Mouse (Mus musculus): Measurements from ENCODE around the gene Olfr130.

The Olfr130 gene

DNA sequence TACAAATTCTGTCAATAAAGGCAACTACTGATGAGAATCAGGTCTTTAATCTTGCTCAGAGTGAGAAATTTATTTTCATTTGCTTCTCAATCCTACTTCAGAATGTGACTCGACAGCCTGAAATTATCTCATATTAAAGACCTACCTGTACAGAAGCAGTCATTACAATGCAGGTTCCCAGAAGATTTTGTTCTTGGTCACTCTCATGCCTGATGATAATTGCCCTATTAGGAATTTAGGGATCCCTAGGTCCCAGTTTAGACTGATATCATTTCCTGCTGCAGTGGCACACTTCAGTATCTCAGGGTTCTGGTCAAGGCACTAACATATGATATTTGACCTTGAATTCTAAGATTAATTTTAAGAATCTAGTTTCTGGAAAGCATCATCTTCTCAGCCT lies at the start of gene Olfr130:
Gene Olfr130, plus strand, starts transcription at position 301 of the 400 bp plus-strand sequence.
- DNase-seq (ENCODE audit: low spot score), result no peak

DNA sequence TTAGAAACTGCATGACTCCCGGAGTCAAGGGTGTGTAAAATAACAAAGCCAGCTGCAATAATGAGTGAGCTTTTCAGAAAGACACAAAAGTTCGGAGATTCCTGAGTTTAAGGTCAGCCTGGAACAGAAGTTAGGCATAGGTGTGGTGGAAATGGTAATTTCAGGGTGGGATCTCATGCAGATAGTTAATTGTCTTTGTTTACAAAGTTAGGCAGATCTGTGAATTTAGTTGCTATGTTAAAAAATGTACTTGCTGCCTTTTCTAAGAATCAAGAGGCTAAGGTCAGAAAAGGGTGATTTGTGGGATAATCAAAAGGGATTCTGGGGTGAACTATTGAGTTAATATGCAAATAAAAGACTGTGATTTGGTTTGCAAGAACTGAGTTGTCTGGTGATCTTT lies 47.4 kb upstream of the Olfr130 start:
- no peak for DNase-seq (ENCODE audit: low spot score)

DNA sequence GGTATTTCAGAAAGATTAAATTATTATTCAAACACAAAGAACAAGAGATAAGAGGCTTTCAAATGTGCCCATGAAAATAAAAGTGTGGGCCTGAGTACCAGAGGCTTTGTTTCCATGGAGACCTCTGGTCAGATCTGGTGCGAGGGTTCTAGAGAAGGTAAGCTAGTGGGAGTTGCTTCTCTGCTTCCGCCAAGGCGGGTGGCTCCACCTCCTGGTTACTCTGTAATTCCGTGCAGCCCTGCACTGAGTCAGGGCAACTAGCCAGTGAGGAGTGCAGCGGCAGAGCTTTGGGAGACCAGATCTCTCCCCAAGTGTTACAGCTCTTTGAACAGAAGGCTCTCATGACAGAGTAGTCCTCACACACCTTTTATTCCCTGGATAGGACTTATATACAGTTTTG lies 37.4 kb upstream of the Olfr130 start:
- peak; percentile 5 for DNase-seq (ENCODE audit: low spot score)

DNA sequence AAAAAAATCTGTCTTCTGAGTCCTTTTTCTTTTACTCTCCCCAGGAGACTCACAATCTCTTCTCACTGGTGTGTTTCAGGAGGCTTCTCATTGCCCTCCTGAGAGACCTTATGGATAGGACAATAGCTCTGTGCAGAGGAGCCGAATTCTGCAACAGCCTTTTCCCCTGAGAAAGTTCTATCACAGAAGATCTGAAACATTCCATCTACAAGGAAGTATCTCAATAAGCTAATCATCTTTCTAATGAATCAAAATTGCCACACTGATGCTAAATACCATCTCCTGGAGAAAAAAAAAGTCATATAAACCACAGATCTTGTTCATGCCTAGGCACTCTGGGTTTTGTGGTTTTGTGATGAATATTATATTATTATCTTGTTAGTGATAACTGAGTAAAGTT lies 3.7 kb upstream of the Olfr130 start, which contains the start of gene Olfr129:
Gene Olfr129, minus strand, starts transcription at position 101 of the 400 bp plus-strand sequence.
- DNase-seq (ENCODE audit: low spot score), result no peak

DNA sequence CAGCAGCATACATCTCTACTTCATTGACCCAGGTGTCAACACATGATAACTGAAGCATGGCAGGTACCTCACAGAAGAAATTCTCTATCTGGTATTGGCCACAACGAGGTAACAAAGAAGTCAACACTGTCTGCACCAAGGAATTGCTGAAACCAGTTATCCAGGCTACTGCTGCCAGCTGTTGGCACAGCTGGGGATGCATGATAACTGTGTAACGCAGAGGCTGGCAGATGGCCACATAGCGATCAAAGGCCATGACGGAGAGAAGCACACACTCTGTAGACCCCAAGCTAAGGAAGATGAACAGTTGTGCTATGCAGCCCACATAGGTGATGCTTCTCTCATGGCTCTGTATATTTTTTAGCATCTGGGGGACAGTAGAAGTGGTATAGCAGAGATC lies 18.6 kb downstream of the Olfr130 start:
- DNase-seq (ENCODE audit: low spot score), result no peak

DNA sequence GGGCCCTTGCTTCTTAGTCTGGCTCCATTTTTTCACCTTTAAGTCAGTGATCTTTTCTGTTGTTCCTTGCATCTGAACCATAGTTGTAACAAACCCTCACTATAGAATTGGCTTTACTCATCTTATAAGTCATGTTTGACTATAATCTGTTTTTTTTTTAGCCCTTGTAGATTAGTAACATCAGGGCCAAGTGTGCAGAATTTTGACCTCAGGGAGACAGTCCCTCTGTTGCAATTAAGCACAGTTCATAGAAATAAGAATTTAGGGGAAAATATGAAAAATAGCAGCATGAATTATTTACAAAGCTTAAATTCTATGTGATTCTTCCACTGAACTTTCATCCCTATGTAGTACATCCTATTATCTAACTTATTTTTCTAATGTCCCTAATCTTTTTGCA lies 24.9 kb downstream of the Olfr130 start, which contains the start of gene Olfr131:
Gene Olfr131, minus strand, starts transcription at position 101 of the 400 bp plus-strand sequence.
- no peak for DNase-seq (ENCODE audit: low spot score)
